Mouse (Mus musculus) thymus, postnatal 14 days (tissue): ENCODE results near the gene Hist1h2aa.

Experiments used
- DNase-seq: peaks from one replicate; pipeline ENCODE4 v3.0.0; 2021

The Hist1h2aa gene

DNA sequence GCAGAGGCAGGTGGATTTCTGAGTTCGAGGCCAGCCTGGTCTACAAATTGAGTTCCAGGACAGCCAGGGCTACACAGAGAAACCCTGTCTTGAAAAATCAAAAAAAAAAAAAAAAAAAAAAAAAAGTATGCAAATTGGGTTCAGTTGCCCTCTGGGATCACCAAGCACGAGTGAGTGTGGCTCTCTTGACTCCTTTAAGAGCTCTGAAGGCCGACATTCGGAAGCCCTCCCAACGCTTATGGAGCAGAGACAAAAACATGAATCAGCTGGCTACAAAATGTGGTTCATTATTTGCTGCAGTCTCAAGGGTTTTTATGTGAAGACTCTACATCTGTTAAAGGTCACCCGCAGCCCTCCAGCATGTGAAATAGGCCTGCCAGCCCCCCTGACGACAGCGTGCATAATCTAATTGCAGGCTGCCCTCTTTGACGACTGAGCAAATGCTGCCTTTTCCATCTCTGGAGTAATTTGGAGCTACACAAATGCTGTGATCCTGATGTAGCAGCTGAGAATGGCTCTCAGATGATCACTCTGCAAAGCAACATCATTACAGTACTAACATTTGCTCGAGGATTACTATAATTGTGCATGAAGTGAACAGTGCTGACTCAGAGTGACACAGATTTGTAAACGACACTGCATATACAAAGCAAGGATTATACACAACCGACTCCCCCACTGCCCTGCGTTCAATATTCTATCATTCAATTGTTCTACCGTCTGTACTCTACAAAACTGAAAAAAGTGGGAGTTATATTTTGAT, 15.4 kb downstream of the Hist1h2aa start:
- DNase-seq = no peak

DNA sequence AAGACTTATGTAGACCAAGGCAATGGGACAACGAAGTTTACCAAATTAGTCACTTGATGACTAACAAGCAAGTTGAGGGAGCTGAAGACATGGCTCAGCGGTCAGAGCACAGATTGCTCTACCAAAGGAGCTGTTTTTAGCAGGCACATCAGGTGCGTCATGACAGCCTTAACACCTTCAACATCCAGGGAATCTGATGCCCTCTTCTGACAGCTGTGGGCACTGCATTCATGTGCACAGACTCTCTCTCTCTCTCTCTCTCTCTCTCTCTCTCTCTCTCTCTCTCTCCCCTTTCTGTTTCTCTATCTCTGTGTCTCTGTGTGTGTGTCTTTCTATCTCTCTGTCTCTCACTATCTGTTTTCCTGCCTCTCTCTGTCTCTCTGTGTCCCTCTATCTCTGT, 16.7 kb downstream of the Hist1h2aa start:
- DNase-seq = peak; percentile 29

DNA sequence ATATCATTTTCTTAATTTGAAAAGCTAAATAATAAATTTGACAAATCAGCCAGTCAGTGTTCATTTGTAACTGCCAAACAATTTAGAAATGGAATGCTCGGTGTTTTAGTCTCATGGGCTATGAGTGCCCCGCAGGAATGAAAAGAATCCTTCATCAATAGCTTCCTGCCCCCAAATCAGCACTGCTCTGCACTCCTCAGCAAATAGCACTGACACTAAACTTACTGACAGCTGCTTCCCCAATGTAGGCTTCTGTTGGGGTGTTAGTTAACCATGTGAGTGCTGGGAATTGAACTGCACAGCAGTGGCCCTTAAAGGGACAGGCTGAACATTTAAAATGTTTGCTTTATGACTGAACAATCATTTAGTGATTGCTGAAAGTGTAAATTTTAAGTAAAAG, 25.5 kb downstream of the Hist1h2aa start:
- no peak for DNase-seq

GRCm38 (mm10) chr13:23964909-23965308, 30.6 kb downstream of the Hist1h2aa start:
- DNase-seq = no peak

GRCm38 (mm10) chr13:23971870-23972269, 37.6 kb downstream of the Hist1h2aa start:
- no peak for DNase-seq

GRCm38 (mm10) chr13:23972271-23972670, 38.0 kb downstream of the Hist1h2aa start:
- no peak for DNase-seq
